Mouse (Mus musculus) bone marrow macrophage, adult 2 months (primary cell): ENCODE measurements at regions not wholly inside any gene's neighbourhood (a gene's known extent, or its start where the extent isn't known, plus 50 kb on each side); places are given as distances from the start of the nearest gene placed in this dataset.
"Not testable (repeated sequence)": the region's sequence is repeated elsewhere in the genome, so short reads cannot be mapped to it uniquely, and the experiment has no call there.

Source experiments
- H3K27ac ChIP-seq: 2 replicates; pipeline ENCODE4 v1.5.1; 2012; ENCODE audit warnings: low read depth, low read length; ENCODE audit not compliant: insufficient read depth
- H3K4me1 ChIP-seq: 2 replicates; pipeline ENCODE4 v1.6.1; 2012; ENCODE audit warnings: low read length; ENCODE audit not compliant: control insufficient read depth, insufficient read depth
- H3K4me3 ChIP-seq: 2 replicates; pipeline ENCODE4 v1.5.1; 2012; ENCODE audit warnings: mild to moderate bottlenecking, low read length, moderate library complexity; ENCODE audit not compliant: insufficient read depth
- CTCF ChIP-seq: IDR thresholded peaks from 2 replicates; pipeline ENCODE4 v1.5.1; 2012; ENCODE audit warnings: low read depth, mild to moderate bottlenecking, low read length, moderate library complexity
- POLR2A ChIP-seq: IDR thresholded peaks from 2 replicates; pipeline ENCODE4 v1.6.1; 2012; ENCODE audit warnings: mild to moderate bottlenecking, low read depth, low read length, borderline replicate concordance

DNA sequence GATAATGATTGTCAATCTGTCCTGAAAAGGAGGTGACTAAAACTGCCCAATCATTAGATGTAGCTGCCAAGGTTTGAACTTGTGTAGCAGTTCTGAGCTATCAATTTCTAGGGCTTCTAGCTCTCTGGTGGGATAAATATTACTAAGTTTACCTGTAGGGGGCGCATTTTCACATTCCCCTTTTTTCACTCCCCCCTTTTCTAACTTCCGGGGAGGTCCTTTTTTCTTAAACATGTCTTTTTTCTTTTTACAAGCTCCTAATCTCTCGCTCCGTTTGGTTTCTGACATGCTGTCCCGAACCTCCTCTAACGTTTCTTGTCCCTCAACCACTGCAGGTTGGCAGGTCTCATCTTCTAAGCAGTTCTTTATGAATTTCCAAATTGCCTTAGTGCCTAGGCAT is 2129.0 kb downstream of the Cntnap5b start:
- H3K27ac ChIP-seq, result peak overlapping the region; percentile 50
- H3K4me3 ChIP-seq, result peak overlapping the region; percentile 48
- H3K4me1 ChIP-seq, result not testable (repeated sequence)

DNA sequence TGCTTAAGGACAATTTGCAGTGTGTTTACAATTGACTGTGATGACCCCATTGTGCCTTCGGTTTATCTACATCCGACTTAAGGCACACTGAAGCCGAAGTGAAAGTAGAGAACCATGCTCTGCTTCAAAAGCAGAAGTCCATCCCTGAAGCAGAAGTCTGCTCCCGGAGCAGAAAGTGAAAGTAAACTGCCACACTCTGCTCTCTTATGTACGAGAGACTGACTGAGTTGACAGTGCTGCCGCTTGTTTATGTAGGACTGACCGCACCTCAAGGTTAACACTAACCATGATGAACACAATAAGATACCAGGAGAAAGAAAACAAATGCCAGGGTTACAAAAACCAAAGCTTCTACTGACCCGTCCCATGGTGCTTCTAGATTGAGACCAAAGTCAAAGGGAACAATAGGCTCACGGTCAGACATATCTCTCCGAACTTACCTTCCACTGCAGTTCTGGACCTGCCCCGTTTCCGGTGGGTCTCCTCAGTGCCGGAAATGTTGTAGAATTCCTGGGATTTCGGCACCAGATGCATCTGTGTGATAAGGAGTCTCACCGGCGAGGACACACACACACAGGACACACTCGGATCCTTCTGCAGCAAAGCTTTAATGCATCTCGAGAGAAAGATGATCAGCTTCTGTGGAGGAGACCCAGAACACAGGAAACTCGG is 2129.7 kb downstream of the Cntnap5b start:
- H3K4me1 ChIP-seq, result not testable (repeated sequence)
- Histone ChIP-seq H3K4me3 (peak overlapping the region; percentile 48), H3K27ac (peak overlapping the region; percentile 50)

DNA sequence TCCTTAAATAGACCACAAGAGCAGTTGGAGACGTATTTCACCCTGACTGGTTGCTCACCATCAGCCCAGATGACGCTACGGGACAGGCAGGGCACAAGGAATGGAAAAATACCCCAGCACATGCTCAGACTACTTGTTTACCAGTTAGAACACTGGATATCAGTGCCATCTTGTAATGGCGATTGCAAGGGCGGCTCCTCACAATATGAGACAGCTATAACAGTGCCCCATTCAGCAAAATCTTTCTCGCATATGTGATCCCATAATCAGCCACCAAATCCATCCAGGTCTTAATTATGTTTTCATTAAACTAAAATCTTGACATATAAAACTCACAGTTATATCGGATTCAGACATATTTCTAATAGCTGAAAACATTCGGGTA is 2130.3 kb downstream of the Cntnap5b start:
- peak overlapping the region; percentile 48 for H3K4me3 ChIP-seq
- H3K4me1 ChIP-seq, H3K27ac ChIP-seq: not testable (repeated sequence)

DNA sequence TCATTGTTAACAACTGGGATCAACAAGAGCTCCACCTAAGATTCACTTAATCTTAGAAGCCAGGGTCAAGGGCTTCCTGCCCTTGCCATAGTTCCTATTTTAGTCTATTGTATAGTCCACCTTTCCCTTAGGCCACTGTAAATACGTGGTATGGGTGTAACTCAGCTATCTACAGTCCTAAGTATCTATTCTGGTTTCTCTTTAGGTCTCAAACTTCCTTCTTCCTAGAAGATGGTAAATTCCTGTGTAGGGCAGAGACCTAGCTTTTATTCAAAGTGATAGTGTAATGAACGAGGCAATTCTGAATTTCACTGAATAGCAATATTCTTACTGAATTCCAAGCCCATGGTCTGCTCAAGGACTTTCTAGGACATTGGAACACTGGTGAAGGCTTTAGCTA is 2144.4 kb downstream of the Cntnap5b start:
- not testable (repeated sequence) for H3K27ac ChIP-seq, H3K4me3 ChIP-seq, H3K4me1 ChIP-seq

DNA sequence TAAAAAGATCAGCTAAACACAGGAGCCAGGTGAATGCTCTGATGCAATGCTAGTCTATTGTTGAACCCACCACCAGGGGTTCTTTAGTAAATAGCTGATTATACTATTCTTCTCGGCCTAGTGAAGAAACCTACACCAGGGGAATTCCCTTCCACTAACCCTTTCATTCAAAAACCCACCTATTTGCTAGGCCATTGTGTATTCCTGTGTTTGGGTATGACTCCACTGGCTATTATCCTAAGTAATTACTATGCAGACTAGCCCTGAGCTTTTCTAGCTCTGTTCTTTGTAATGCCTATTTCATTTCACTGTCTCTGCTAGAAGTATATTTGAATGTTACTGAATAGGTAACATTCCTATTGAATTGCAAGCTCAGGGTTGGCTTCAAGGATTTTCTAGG is 2146.3 kb downstream of the Cntnap5b start:
- Histone ChIP-seq H3K4me1 (no peaks in the 10 kb centered on the region), H3K27ac (no peak overlapping the region), H3K4me3 (no peak overlapping the region)
- TF ChIP-seq POLR2A (no peak), CTCF (no peak)

DNA sequence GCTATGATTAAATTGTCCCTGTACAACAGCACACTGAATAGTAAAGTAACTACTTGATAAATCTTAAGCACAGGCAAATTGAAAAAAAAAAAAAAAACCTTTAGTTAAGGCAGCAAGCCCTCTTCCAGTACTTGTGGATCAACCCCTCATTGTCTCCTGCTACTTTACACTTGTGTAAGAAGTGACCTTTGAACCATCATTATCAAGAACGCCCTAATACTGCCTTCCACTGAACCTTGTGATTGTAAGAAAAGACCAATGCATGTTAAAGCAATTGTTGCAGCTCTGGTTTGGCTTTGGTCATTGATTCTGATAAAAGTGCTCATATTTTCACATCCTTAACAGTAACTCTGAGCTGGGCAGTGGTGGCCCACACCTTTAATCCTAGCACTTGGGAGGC is 2168.5 kb downstream of the Cntnap5b start:
- Histone ChIP-seq H3K4me1 (no peaks in the 10 kb centered on the region), H3K27ac (no peak overlapping the region), H3K4me3 (no peak overlapping the region)
- TF ChIP-seq POLR2A (no peak), CTCF (no peak)
